Mouse (Mus musculus): ENCODE data around the gene Sdr39u1.

The Sdr39u1 gene

GRCm38 (mm10) chr14:55899701-55900413 is at the start of gene Sdr39u1:
TSS of gene Sdr39u1 (minus strand) at chr14:55900293.
- peak; percentile 95 for DNase-seq (ENCODE audit: low read depth, low spot score)

GRCm38 (mm10) chr14:55946269-55946969 is 46.3 kb upstream of the Sdr39u1 start:
- DNase-seq (ENCODE audit: low read depth, low spot score) = no peak

GRCm38 (mm10) chr14:55944575-55944974 is 44.5 kb upstream of the Sdr39u1 start, which contains the start of gene Cma1:
TSS of gene Cma1 (minus strand) at chr14:55944675.
- DNase-seq (ENCODE audit: low read depth, low spot score) = no peak

GRCm38 (mm10) chr14:55943601-55944000 is 43.5 kb upstream of the Sdr39u1 start:
- DNase-seq (ENCODE audit: low read depth, low spot score) = no peak

GRCm38 (mm10) chr14:55940070-55940800 is 40.1 kb upstream of the Sdr39u1 start:
- DNase-seq (ENCODE audit: low read depth, low spot score) = no peak

GRCm38 (mm10) chr14:55933586-55933985 is 33.5 kb upstream of the Sdr39u1 start:
- no peak for DNase-seq (ENCODE audit: low read depth, low spot score)

GRCm38 (mm10) chr14:55929263-55929997 is 29.3 kb upstream of the Sdr39u1 start:
- no peak for DNase-seq (ENCODE audit: low read depth, low spot score)

- DNase-seq (ENCODE audit: low read depth, low spot score) = no peak
Observed at GRCm38 (mm10) chr14:55926847-55927246, 26.8 kb upstream of the Sdr39u1 start.

GRCm38 (mm10) chr14:55922475-55923232 is 22.6 kb upstream of the Sdr39u1 start:
- DNase-seq (ENCODE audit: low read depth, low spot score) = no peak

GRCm38 (mm10) chr14:55918240-55919082 is 18.4 kb upstream of the Sdr39u1 start:
- DNase-seq (ENCODE audit: low read depth, low spot score) = peak; percentile 93

GRCm38 (mm10) chr14:55913406-55913805 is 13.3 kb upstream of the Sdr39u1 start:
- peak; percentile 45 for DNase-seq (ENCODE audit: low read depth, low spot score)

- DNase-seq (ENCODE audit: low read depth, low spot score) = peak; percentile 47
Observed at GRCm38 (mm10) chr14:55905518-55905917, 5.4 kb upstream of the Sdr39u1 start.

GRCm38 (mm10) chr14:55900414-55900755 is 292 bp upstream of the Sdr39u1 start:
- no peak for DNase-seq (ENCODE audit: low read depth, low spot score)

GRCm38 (mm10) chr14:55898947-55899346 is 1.1 kb downstream of the Sdr39u1 start:
- DNase-seq (ENCODE audit: low read depth, low spot score) = no peak

GRCm38 (mm10) chr14:55897671-55898070 is 2.4 kb downstream of the Sdr39u1 start:
- no peak for DNase-seq (ENCODE audit: low read depth, low spot score)

GRCm38 (mm10) chr14:55886571-55887382 is 13.3 kb downstream of the Sdr39u1 start:
- no peak for DNase-seq (ENCODE audit: low read depth, low spot score)

- DNase-seq (ENCODE audit: low read depth, low spot score) = peak; percentile 69
Observed at GRCm38 (mm10) chr14:55885791-55886271, 14.3 kb downstream of the Sdr39u1 start.

GRCm38 (mm10) chr14:55885114-55885790 is 14.8 kb downstream of the Sdr39u1 start:
- peak; percentile 39 for DNase-seq (ENCODE audit: low read depth, low spot score)

Measured in CD4-positive, CD25-positive, alpha-beta regulatory T cell, adult 2 months (primary cell).